ENCODE assay signal across 15 mouse cellular contexts in genomic region chr13:60084290-60084689, GRCm38 (mm10).
DNase-seq lines count a peak whose midpoint lies in the region; ATAC-seq and TF ChIP-seq lines count a peak whose summit lies in the region.
"Had no signal": no experiment of that assay in that cellular context is flagged by ENCODE, and none has a peak within 500 bp of the region (broad histone marks: within the 10 kb centered on the region; RNA-seq: fewer than 3 reads in every experiment).

No protein-coding gene starts in this region.

- H3K4me2 ChIP-seq in midbrain, embryonic 13.5 days (replicated peaks), result no peak overlapping the region
- no peak overlapping the region for H3K4me2 ChIP-seq in limb, embryonic 15.5 days
- H3K4me2 ChIP-seq: embryonic facial prominence, embryonic 15.5 days had no signal

- WGBS in midbrain, embryonic 10.5 days, result 72% methylated on average over 4 of the region's 4 CpGs
- 46% methylated on average over 4 of the region's 4 CpGs for WGBS in midbrain, embryonic 13.5 days
- 67% methylated on average over 4 of the region's 4 CpGs for WGBS in limb, embryonic 15.5 days

- H3K4me1 ChIP-seq in midbrain, embryonic 10.5 days, result peaks cover 31% of the 10 kb centered on the region
- H3K4me1 ChIP-seq in midbrain, embryonic 13.5 days (replicated peaks), result peaks cover 16% of the 10 kb centered on the region
- peaks cover 23% of the 10 kb centered on the region for H3K4me1 ChIP-seq in limb, embryonic 15.5 days

- H3K4me3 ChIP-seq in gastrocnemius, adult 2 months, result no peak overlapping the region
- H3K4me3 ChIP-seq in midbrain, embryonic 10.5 days, result no peak overlapping the region
- no peak overlapping the region for H3K4me3 ChIP-seq in midbrain, embryonic 13.5 days (replicated peaks)
- H3K4me3 ChIP-seq in limb, embryonic 15.5 days, result no peak overlapping the region
- H3K4me3 ChIP-seq: embryonic facial prominence, embryonic 15.5 days; erythroblast, embryonic 14.5 days; forebrain, embryonic 12.5 days; heart, adult 2 months; heart, embryonic 15.5 days; hindbrain, embryonic 13.5 days had no signal

- H3K9me3 ChIP-seq in midbrain, embryonic 10.5 days (replicated peaks), result no peaks in the 10 kb centered on the region
- H3K9me3 ChIP-seq in midbrain, embryonic 13.5 days, result no peaks in the 10 kb centered on the region
- no peaks in the 10 kb centered on the region for H3K9me3 ChIP-seq in limb, embryonic 15.5 days
- H3K9me3 ChIP-seq: embryonic facial prominence, embryonic 15.5 days; forebrain, embryonic 12.5 days; heart, embryonic 15.5 days; hindbrain, embryonic 13.5 days had no signal

- no peak overlapping the region for H3K9ac ChIP-seq in midbrain, embryonic 13.5 days (replicated peaks)
- H3K9ac ChIP-seq in limb, embryonic 15.5 days, result no peak overlapping the region
- H3K9ac ChIP-seq: embryonic facial prominence, embryonic 15.5 days; forebrain, embryonic 12.5 days; hindbrain, embryonic 13.5 days had no signal

- H3K36me3 ChIP-seq in midbrain, embryonic 10.5 days, result no peaks in the 10 kb centered on the region
- no peaks in the 10 kb centered on the region for H3K36me3 ChIP-seq in midbrain, embryonic 13.5 days
- H3K36me3 ChIP-seq in limb, embryonic 15.5 days, result no peaks in the 10 kb centered on the region
- H3K36me3 ChIP-seq: embryonic facial prominence, embryonic 15.5 days; forebrain, embryonic 12.5 days; heart, embryonic 15.5 days; hindbrain, embryonic 13.5 days had no signal

- peaks cover 15% of the 10 kb centered on the region; the same call in 1 of the 2 replicates for H3K27me3 ChIP-seq in midbrain, embryonic 10.5 days (ENCODE audit: low read depth, poor library complexity, severe bottlenecking)
- peaks cover 10% of the 10 kb centered on the region; the same call in 1 of the 2 replicates for H3K27me3 ChIP-seq in midbrain, embryonic 13.5 days
- H3K27me3 ChIP-seq in limb, embryonic 15.5 days, result no peaks in the 10 kb centered on the region
- H3K27me3 ChIP-seq: embryonic facial prominence, embryonic 15.5 days; heart, embryonic 15.5 days had no signal

- DNase-seq in gastrocnemius, adult 2 months, result no peak
- DNase-seq in gastrocnemius, adult 18-20 months (ENCODE audit: low spot score), result no peak
- DNase-seq in midbrain, embryonic 10.5 days (ENCODE audit: low spot score), result no peak
- DNase-seq in 3T3-L1 (ENCODE audit: low read depth, low spot score), result peak; percentile 21
- DNase-seq: adrenal gland, adult 8-10 months; cerebellum, adult 2 months had no signal

- no peak for TF ChIP-seq CTCF in gastrocnemius, adult 2 months (IDR thresholded peaks at IDR 0.05)

- peak overlapping the region; percentile 70; the same call in 1 of the 2 replicates for H3K27ac ChIP-seq in gastrocnemius, adult 2 months
- H3K27ac ChIP-seq in midbrain, embryonic 10.5 days (replicated peaks), result peak overlapping the region; percentile 70
- no peak overlapping the region for H3K27ac ChIP-seq in midbrain, embryonic 13.5 days
- H3K27ac ChIP-seq in limb, embryonic 15.5 days, result peak overlapping the region; percentile 73; the same call in 1 of the 2 replicates
- H3K27ac ChIP-seq: embryonic facial prominence, embryonic 15.5 days; forebrain, embryonic 12.5 days; heart, adult 2 months; heart, embryonic 15.5 days; hindbrain, embryonic 13.5 days; hindbrain, postnatal 0 days had no signal

- intact Hi-C loops in gastrocnemius, adult 2 months (cut with DNase I), result no loop called here

- no peak for ATAC-seq in midbrain, embryonic 13.5 days
- ATAC-seq in limb, embryonic 15.5 days (ENCODE audit: insufficient number of reproducible peaks, low FRiP score, low TSS enrichment, low read depth), result no peak
